Mouse (Mus musculus): ENCODE data around the gene Dnajc14. TPM values are rescaled to one million over a fixed set of nuclear protein-coding genes. Genes with fewer than 3 reads are reported as not detected.
A peak's percentile ranks its signal among the peaks of the same experiment; 100 is the strongest.
"Not testable (repeated sequence)": the region's sequence is repeated elsewhere in the genome, so short reads cannot be mapped to it uniquely, and the experiment has no call there.

Dnajc14 gene
- polyA plus RNA-seq, 2 experiments from 2014 or later = 54.4 to 68.5 TPM

DNA sequence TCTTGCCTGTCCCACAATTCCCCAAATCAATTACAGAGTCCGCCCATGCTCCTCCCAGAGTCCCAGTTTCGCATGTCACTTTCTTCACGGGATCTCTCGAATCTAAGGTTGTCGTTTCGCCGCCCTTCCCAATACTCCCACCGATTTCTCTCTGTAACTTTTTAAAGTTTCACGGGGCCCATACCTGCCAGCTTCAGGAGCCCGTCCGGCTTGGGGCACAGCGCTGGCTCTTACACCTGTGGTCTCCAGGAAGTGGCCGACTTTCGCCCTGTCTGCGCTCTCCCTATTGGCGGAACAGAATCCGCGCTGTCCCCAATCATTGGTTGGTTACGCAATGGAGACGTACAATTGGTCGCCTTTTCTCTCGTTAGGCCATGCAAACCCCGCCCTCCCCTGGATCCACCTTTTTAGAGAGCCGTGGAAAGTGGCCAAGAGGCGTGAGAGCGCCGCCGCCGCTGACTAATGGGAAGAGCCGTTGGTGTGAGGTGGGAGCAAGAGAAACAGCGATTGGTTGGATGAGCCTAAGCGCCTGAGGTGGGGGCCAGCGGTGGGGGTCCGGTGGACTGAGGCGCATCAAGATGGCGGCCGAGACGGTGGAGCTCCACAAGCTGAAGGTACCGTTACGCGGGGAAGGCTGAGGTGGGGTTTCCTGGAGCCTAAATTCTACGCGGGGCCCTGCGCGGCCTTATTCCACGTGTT, 17.6 kb downstream of the Dnajc14 start, which contains the start of gene Ormdl2:
Ormdl2 (minus strand) TSS at position 288 of the 699 bp plus-strand sequence.
- peak; percentile 99 for ATAC-seq

DNA sequence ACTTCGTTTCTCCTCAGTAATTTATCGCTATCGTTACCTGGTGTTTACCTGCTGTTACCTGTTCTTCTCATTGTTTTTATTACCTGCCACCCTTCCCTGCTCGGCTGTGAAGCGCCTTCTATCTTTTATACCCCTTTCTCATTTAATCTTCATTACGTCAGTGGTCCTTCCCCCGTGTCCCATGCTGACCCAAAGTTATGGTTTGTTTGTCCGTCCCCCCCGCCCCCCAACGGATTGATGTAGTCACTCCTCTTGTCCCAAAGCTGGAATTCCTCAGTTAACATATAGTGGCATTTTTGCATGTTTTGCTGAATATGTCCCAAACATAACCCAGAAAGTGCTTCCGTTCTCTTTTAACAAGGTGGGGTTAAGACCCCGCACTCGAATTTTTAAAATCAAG, 18.3 kb downstream of the Dnajc14 start:
- ATAC-seq = no peak

DNA sequence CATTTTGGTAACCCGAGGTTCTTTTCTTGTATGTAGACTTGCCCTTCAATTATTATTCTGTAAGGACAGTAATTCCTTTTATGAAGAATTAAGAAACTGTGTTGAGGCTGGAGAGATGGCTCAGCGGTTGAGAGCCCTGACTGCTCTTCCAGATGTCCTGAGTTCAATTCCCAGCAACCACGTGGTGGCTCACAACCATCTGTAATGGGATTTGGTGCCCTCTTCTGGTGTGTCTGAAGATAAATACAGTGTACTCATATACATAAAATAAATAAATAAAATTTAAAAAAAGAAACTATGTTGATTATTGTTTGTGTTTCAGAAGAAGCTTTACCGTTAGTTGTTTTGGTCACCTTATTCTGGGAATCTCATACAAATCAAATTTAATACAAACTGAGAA, 19.2 kb downstream of the Dnajc14 start:
- not testable (repeated sequence) for ATAC-seq

DNA sequence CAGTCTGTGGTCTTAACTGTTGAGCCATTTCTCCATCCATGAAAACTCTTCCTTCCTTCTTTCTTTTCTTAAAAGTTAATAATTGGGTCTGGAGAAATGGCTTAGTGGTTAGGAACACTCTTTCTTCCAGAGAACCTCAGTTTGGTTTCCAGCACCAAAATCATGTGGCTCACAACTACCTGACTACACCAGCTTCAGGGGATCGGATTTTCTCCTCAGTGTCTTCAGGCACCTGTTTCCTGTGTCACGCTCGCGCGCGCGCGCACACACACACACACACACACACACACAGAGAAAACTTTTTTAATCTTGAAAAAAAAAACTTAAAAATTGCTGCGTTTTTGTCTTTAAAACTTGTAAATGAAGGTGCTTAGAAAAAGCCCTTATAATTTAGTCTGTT, 20.0 kb downstream of the Dnajc14 start:
- ATAC-seq = no peak

- ATAC-seq = no peak
Measured at GRCm38 (mm10) chr10:128837400-128837799, 33.5 kb downstream of the Dnajc14 start.

GRCm38 (mm10) chr10:128839434-128839833, 35.6 kb downstream of the Dnajc14 start:
- ATAC-seq = no peak

GRCm38 (mm10) chr10:128840612-128841011, 36.8 kb downstream of the Dnajc14 start:
- no peak for ATAC-seq

DNA sequence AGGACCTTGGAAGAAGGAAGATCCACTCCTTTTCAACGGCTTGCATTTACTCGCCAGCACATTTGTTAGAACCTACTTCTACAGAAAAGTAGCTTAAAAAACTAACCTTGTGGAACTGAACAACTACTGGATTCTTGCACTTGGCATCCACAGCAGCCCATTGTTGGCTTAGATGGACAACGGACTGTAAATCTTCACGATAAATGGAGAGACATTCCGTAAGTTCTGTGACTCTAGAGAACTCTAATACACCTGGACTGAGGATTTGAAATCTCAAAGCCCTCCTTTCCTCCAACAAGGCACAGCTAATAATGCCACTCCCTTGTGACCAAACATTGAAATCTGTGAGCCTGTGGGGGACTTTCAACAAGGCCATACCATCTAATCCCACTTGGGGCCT, 39.4 kb downstream of the Dnajc14 start:
- no peak for ATAC-seq

DNA sequence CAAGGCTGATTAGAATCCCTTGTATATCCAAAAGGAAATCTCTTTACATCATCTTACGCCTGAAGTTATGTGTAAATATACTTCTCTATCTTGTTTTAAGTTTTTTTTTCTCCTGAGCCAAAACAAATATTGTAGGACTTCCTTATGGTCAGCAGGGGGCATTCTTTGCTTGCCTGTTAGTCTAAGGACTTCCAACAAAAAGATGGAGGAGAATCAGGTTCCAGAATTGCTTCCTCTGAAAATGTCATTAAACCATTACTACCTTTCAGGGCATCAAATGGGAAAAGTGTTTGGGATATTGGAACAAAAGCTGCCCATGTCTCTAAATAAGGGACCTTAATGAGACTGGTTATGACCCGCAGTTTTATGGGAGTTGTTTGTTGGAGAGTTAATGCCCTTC, 41.7 kb downstream of the Dnajc14 start:
- ATAC-seq = no peak

- no peak for ATAC-seq
Measured at GRCm38 (mm10) chr10:128846664-128847063, 42.8 kb downstream of the Dnajc14 start.

DNA sequence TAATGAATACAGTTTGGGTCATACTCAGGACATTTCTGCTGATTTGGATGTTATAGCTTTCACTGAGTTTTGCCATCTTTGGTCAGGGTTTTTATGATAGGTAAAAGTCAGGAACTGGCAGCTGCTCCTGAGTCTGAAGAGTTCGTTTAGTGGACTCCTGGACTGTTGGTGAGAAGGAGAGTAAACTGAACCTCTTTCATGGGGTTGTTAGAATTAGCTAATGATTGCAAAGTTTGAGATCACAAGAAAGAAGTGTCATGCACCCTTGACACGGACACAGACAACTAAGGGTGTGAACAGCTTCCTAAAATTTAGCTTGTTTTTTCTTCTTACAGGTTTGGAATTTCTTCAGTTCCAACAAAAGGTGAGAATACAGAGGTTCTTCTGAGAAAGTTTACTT, 44.6 kb downstream of the Dnajc14 start:
- ATAC-seq = no peak

DNA sequence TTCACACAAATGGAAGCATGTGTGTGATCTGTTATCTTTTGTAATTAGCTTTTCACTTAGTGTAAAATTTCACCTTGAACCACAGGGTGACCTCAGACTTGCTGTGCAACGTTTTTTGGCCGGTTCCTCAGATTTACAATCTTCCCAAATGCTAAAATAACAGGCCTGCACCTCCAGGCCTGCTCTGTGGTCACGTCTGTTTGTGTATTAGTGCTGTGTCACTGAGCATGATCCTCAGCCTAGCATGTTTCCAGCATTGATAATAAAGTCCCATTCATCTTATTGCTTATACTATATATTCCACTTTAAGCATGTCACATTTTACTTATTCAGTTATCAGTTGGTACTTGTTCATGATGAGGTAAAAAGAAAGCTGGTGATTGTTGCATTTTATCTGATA, 46.5 kb downstream of the Dnajc14 start:
- no peak for ATAC-seq

- no peak for ATAC-seq
Measured at GRCm38 (mm10) chr10:128861176-128861575, 57.3 kb downstream of the Dnajc14 start.

DNA sequence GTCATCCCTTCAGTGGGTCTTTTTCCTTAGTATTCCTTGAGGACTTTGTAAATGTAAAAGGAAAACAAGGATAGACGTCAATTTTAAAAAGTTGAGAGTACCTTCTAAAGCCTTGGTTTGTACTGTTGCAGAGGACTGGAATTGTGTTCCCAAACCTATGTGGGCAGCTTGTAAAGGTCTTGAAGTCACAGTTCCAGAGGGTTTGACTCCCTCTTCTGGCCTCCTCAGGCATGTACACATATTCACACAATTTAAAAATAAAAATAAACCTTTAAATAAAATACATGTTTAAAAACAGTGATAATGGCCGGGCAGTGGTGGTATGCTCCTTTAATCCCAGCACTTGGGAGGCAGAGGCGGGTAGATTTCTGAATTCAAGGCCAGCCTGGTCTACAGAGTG, 62.2 kb downstream of the Dnajc14 start:
- ATAC-seq = no peak

DNA sequence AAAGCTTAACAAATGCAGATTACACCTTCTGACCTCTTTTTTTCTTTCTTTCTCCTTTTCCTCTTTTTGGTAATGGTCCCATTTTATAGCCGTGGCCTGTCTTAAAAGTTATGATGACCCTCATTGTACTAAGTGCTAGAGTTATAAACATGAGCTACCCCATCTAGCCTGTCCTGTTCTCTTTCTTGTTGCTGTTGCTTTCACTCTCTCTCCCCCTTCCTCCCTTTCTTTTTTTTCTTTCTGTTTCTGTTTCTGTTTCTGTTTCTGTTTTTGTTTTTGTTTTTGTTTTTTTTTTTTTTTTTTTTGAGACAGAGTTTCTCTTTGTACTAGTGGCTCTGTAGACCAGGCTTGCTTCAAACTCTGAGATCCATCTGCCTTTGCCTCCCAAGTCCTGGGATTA, 62.7 kb downstream of the Dnajc14 start:
- ATAC-seq = peak; percentile 36

Other genes with a start within 250 kb of the Dnajc14 start
- gene Pa2g4, start 238.1 kb upstream of the Dnajc14 start, polyA plus RNA-seq (2017; shearing (Covaris generic)) = 100 to 1,000 TPM; 136 to 160 TPM
- 1 to 10 TPM; 4.1 to 4.2 TPM for gene Erbb3, start 214.4 kb upstream of the Dnajc14 start, polyA plus RNA-seq (2017; shearing (Covaris generic))
- gene Rps26, start 177.3 kb upstream of the Dnajc14 start, polyA plus RNA-seq (2017; shearing (Covaris generic)) = 1,000 to 10,000 TPM; 1,759 to 1,796 TPM
- 100 to 1,000 TPM; 103 to 107 TPM for gene Ikzf4, start 158.1 kb upstream of the Dnajc14 start, polyA plus RNA-seq (2017; shearing (Covaris generic))
- gene Suox, start 130.0 kb upstream of the Dnajc14 start, polyA plus RNA-seq (2017; shearing (Covaris generic)) = 10 to 100 TPM; 15.3 to 17.9 TPM
- gene Rab5b, start 107.8 kb upstream of the Dnajc14 start, polyA plus RNA-seq (2017; shearing (Covaris generic)) = 10 to 100 TPM; 50.7 to 59.5 TPM
- gene Pmel, start 99.9 kb upstream of the Dnajc14 start, polyA plus RNA-seq (2017; shearing (Covaris generic)) = 1 to 10 TPM; 2.6 to 5.7 TPM
- 10 to 100 TPM; 24.0 to 29.2 TPM for gene Cdk2, start 99.0 kb upstream of the Dnajc14 start, polyA plus RNA-seq (2017; shearing (Covaris generic))
- gene Dgka, start 59.2 kb upstream of the Dnajc14 start, polyA plus RNA-seq (2017; shearing (Covaris generic)) = 100 to 1,000 TPM; 269 to 295 TPM
- 10 to 100 TPM; 64.1 to 79.7 TPM for gene Pym1, start 56.2 kb upstream of the Dnajc14 start, polyA plus RNA-seq (2017; shearing (Covaris generic))
- gene Mmp19, start 13.2 kb upstream of the Dnajc14 start, polyA plus RNA-seq (2017; shearing (Covaris generic)) = not detected
- gene Tmem198b, start 308 bp downstream of the Dnajc14 start, polyA plus RNA-seq (2017; shearing (Covaris generic)) = 1 to 10 TPM; 3.3 to 3.4 TPM
- 100 to 1,000 TPM; 192 to 229 TPM for gene Sarnp, start 13.3 kb downstream of the Dnajc14 start, polyA plus RNA-seq (2017; shearing (Covaris generic))
- gene Ormdl2, start 17.6 kb downstream of the Dnajc14 start, polyA plus RNA-seq (2017; shearing (Covaris generic)) = 10 to 100 TPM; 75.6 to 87.1 TPM
- 1 to 10 TPM; 5.0 to 5.6 TPM for gene Gdf11, start 87.7 kb downstream of the Dnajc14 start, polyA plus RNA-seq (2017; shearing (Covaris generic))
- under 1 TPM; 0.69 to 0.92 TPM for gene Cd63, start 96.9 kb downstream of the Dnajc14 start, polyA plus RNA-seq (2017; shearing (Covaris generic))
- 1 to 10 TPM; 5.7 to 8.9 TPM for gene Rdh5, start 118.8 kb downstream of the Dnajc14 start, polyA plus RNA-seq (2017; shearing (Covaris generic))
- gene Bloc1s1, start 120.0 kb downstream of the Dnajc14 start, polyA plus RNA-seq (2017; shearing (Covaris generic)) = 100 to 1,000 TPM; 218 to 252 TPM
- 1 to 10 TPM; 2.9 to 6.1 TPM for gene Itga7, start 129.8 kb downstream of the Dnajc14 start, polyA plus RNA-seq (2017; shearing (Covaris generic))
- not detected for gene Mettl7b, start 156.9 kb downstream of the Dnajc14 start, polyA plus RNA-seq (2017; shearing (Covaris generic))
- gene Olfr9, start 185.4 kb downstream of the Dnajc14 start, polyA plus RNA-seq (2017; shearing (Covaris generic)) = not detected
- not detected for gene Olfr763, start 206.7 kb downstream of the Dnajc14 start, polyA plus RNA-seq (2017; shearing (Covaris generic))
- not detected for gene Olfr764-ps1, start 235.8 kb downstream of the Dnajc14 start, polyA plus RNA-seq (2017; shearing (Covaris generic))
- gene Olfr765, start 245.9 kb downstream of the Dnajc14 start, polyA plus RNA-seq (2017; shearing (Covaris generic)) = not detected